Mouse (Mus musculus) right cerebral cortex, adult 18-20 months (tissue): ENCODE data around the gene Rtn4rl2.

Source experiments
- DNase-seq: peaks from one replicate; pipeline ENCODE4 v3.0.0; 2022; ENCODE audit warnings: mixed read lengths

Gene Rtn4rl2

GRCm38 (mm10) chr2:84884611-84885010 is 1.9 kb downstream of the Rtn4rl2 start:
- DNase-seq: no peak

- no peak for DNase-seq
Measured at GRCm38 (mm10) chr2:84883942-84884341, 2.6 kb downstream of the Rtn4rl2 start.

GRCm38 (mm10) chr2:84883530-84883929 is 3.0 kb downstream of the Rtn4rl2 start:
- DNase-seq: no peak

- no peak for DNase-seq
Measured at GRCm38 (mm10) chr2:84883084-84883483, 3.4 kb downstream of the Rtn4rl2 start.

- DNase-seq: peak; percentile 88
Measured at GRCm38 (mm10) chr2:84882606-84883005, 3.9 kb downstream of the Rtn4rl2 start.

- DNase-seq: no peak
Measured at GRCm38 (mm10) chr2:84880590-84880989, 5.9 kb downstream of the Rtn4rl2 start.

- DNase-seq: no peak
Measured at GRCm38 (mm10) chr2:84875842-84876241, 10.7 kb downstream of the Rtn4rl2 start.

- no peak for DNase-seq
Measured at GRCm38 (mm10) chr2:84872105-84872716, 14.3 kb downstream of the Rtn4rl2 start.

GRCm38 (mm10) chr2:84870623-84871160 is 15.8 kb downstream of the Rtn4rl2 start:
- DNase-seq: no peak

GRCm38 (mm10) chr2:84868977-84869376 is 17.5 kb downstream of the Rtn4rl2 start:
- DNase-seq: no peak

- DNase-seq: no peak
Measured at GRCm38 (mm10) chr2:84868521-84868943, 18.0 kb downstream of the Rtn4rl2 start.

- no peak for DNase-seq
Measured at GRCm38 (mm10) chr2:84865616-84866571, 20.6 kb downstream of the Rtn4rl2 start.

GRCm38 (mm10) chr2:84862231-84862630 is 24.3 kb downstream of the Rtn4rl2 start:
- no peak for DNase-seq

GRCm38 (mm10) chr2:84861430-84861829 is 25.1 kb downstream of the Rtn4rl2 start:
- no peak for DNase-seq

GRCm38 (mm10) chr2:84859991-84860780 is 26.3 kb downstream of the Rtn4rl2 start:
- DNase-seq: no peak

- DNase-seq: no peak
Measured at GRCm38 (mm10) chr2:84858551-84858950, 28.0 kb downstream of the Rtn4rl2 start.

GRCm38 (mm10) chr2:84855732-84856131 is 30.8 kb downstream of the Rtn4rl2 start:
- no peak for DNase-seq

- no peak for DNase-seq
Measured at GRCm38 (mm10) chr2:84851130-84852040, 35.1 kb downstream of the Rtn4rl2 start.

- DNase-seq: no peak
Measured at GRCm38 (mm10) chr2:84850407-84851129, 35.9 kb downstream of the Rtn4rl2 start.

GRCm38 (mm10) chr2:84845226-84845625 is 41.3 kb downstream of the Rtn4rl2 start:
- DNase-seq: no peak

- no peak for DNase-seq
Measured at GRCm38 (mm10) chr2:84843654-84844053, 42.9 kb downstream of the Rtn4rl2 start.
